Mouse (Mus musculus) spleen, postnatal 36 days (tissue): ENCODE measurements at regions not wholly inside any gene's neighbourhood (a gene's known extent, or its start where the extent isn't known, plus 50 kb on each side); places are given as distances from the start of the nearest gene placed in this dataset.

Experiments used
- DNase-seq, 2 experiments: peaks; one replicate each; pipeline ENCODE4 v3.0.0; 2022; ENCODE audit warnings: low spot score in 2 of 2, mixed read lengths in 1 of 2

GRCm38 (mm10) chr4:142388476-142388875, 149.3 kb upstream of the Kazn start:
- DNase-seq: no peak

- no peak for DNase-seq
Measured at GRCm38 (mm10) chr4:142381168-142381567, 142.0 kb upstream of the Kazn start.

GRCm38 (mm10) chr4:142378452-142378851, 139.3 kb upstream of the Kazn start:
- no peak for DNase-seq

GRCm38 (mm10) chr4:142367774-142368173, 128.6 kb upstream of the Kazn start:
- no peak for DNase-seq

- DNase-seq: no peak
Measured at GRCm38 (mm10) chr4:142362071-142362470, 122.9 kb upstream of the Kazn start.

- DNase-seq: no peak
Measured at GRCm38 (mm10) chr4:142358866-142359265, 119.7 kb upstream of the Kazn start.

- no peak for DNase-seq
Measured at GRCm38 (mm10) chr4:142355387-142355786, 116.2 kb upstream of the Kazn start.

- DNase-seq: no peak
Measured at GRCm38 (mm10) chr4:142353526-142353925, 114.3 kb upstream of the Kazn start.

- DNase-seq: no peak
Measured at GRCm38 (mm10) chr4:142351831-142352230, 112.6 kb upstream of the Kazn start.

GRCm38 (mm10) chr4:142350986-142351385, 111.8 kb upstream of the Kazn start:
- DNase-seq: no peak

- no peak for DNase-seq
Measured at GRCm38 (mm10) chr4:142348910-142349309, 109.7 kb upstream of the Kazn start.

GRCm38 (mm10) chr4:142342482-142343206, 103.4 kb upstream of the Kazn start:
- DNase-seq: no peak

GRCm38 (mm10) chr4:142341305-142341704, 102.1 kb upstream of the Kazn start:
- no peak for DNase-seq

- no peak for DNase-seq
Measured at GRCm38 (mm10) chr4:142340057-142340456, 100.9 kb upstream of the Kazn start.

- no peak for DNase-seq
Measured at GRCm38 (mm10) chr4:142337701-142338100, 98.5 kb upstream of the Kazn start.

- no peak for DNase-seq
Measured at GRCm38 (mm10) chr4:142336943-142337342, 97.7 kb upstream of the Kazn start.

GRCm38 (mm10) chr4:142334084-142334483, 94.9 kb upstream of the Kazn start:
- DNase-seq: no peak

GRCm38 (mm10) chr4:142330599-142330998, 91.4 kb upstream of the Kazn start:
- no peak for DNase-seq

GRCm38 (mm10) chr4:142329600-142329999, 90.4 kb upstream of the Kazn start:
- no peak for DNase-seq

GRCm38 (mm10) chr4:142326511-142326910, 87.3 kb upstream of the Kazn start:
- no peak for DNase-seq

GRCm38 (mm10) chr4:142321209-142321863, 82.1 kb upstream of the Kazn start:
- DNase-seq: no peak

- DNase-seq: no peak
Measured at GRCm38 (mm10) chr4:142310282-142310681, 71.1 kb upstream of the Kazn start.

- DNase-seq: no peak
Measured at GRCm38 (mm10) chr4:142308271-142308670, 69.1 kb upstream of the Kazn start.
